25 mouse cellular contexts compared by ENCODE assay signal in the genomic region with DNA sequence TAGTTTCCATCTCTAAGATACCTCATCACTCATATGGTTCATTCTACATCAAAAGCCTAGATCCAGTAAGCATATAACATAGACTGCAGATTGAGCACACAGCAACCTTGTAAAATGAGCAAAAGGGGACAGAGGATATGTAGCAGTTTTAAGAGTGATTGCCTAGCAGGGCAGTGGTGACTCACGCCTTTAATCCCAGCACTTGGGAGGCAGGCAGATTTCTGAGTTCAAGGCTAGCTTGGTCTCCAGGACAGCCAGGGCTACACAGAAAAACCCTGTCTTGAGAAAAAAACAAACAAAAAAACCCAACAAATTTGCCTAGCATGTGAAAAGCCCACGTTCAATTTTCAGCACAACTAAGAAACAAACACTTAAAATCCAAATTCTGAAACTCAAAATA. TPM values are rescaled to one million over a fixed set of nuclear protein-coding genes. Genes with fewer than 3 reads are reported as not detected.
A peak's percentile ranks its signal among the peaks of the same experiment; 100 is the strongest.
DNase-seq lines count a peak whose midpoint lies in the region; TF ChIP-seq lines count a peak whose summit lies in the region.
"Had no signal": no experiment of that assay in that cellular context is flagged by ENCODE, and none has a peak within 500 bp of the region (broad histone marks: within the 10 kb centered on the region; RNA-seq: fewer than 3 reads in every experiment).

No protein-coding gene starts in this region.

- H3K27ac ChIP-seq in CH12.LX (ENCODE audit: insufficient read depth, low read depth), result no peak overlapping the region
- no peak overlapping the region for H3K27ac ChIP-seq in MEL (ENCODE audit: control insufficient read depth, low read depth, low read length)
- H3K27ac ChIP-seq: embryonic facial prominence, embryonic 10.5 days; embryonic facial prominence, embryonic 13.5 days; forebrain, embryonic 12.5 days; forebrain, embryonic 15.5 days; heart, adult 2 months; hindbrain, embryonic 12.5 days; hindbrain, embryonic 15.5 days had no signal

- no peak; the same call in 1 of the 2 replicates for TF ChIP-seq POLR2A in CH12.LX (IDR thresholded peaks at IDR 0.05; ENCODE audit: low read depth, low read length)
- TF ChIP-seq POLR2A in MEL (IDR thresholded peaks at IDR 0.05; ENCODE audit: control insufficient read depth in 1 of 2, insufficient read depth in 1 of 2, low read depth in 1 of 2, low read length in 2 of 2, poor library complexity in 1 of 2), result peak in 1 of 2 experiments; percentile 18; a peak in 1 of 4 replicates

- H3K36me3 ChIP-seq in CH12.LX (replicated peaks in 1 of 2; ENCODE audit: control insufficient read depth in 1 of 2, insufficient read depth in 1 of 2, low read length in 1 of 2) (peaks cover 70 to 88% of the 10 kb centered on the region in 2 experiments), MEL (ENCODE audit: control insufficient read depth in 1 of 2, insufficient read depth in 2 of 2, low read length in 2 of 2) (peaks cover 74 to 80% of the 10 kb centered on the region in 2 experiments)

- no peak for TF ChIP-seq RAD21 in CH12.LX (IDR thresholded peaks at IDR 0.05; ENCODE audit: low read depth, low read length)
- no peak for TF ChIP-seq RAD21 in MEL (IDR thresholded peaks at IDR 0.05; ENCODE audit: low read depth, low read length)

- H3K79me2 ChIP-seq in CH12.LX (replicated peaks; ENCODE audit: control insufficient read depth, extremely low read depth, insufficient read depth, poor library complexity, severe bottlenecking), result peaks cover 50% of the 10 kb centered on the region
- peaks cover 47% of the 10 kb centered on the region for H3K79me2 ChIP-seq in MEL (ENCODE audit: control insufficient read depth, insufficient read depth, low read length, poor library complexity)

- H3K9me3 ChIP-seq in CH12.LX (replicated peaks; ENCODE audit: low read length) (no peaks in the 10 kb centered on the region), MEL (replicated peaks; ENCODE audit: insufficient read depth, low read length) (no peaks in the 10 kb centered on the region)
- H3K9me3 ChIP-seq: embryonic facial prominence, embryonic 10.5 days; embryonic facial prominence, embryonic 13.5 days; forebrain, embryonic 12.5 days; forebrain, embryonic 15.5 days; hindbrain, embryonic 12.5 days; hindbrain, embryonic 15.5 days had no signal

- in situ Hi-C loops in CH12.LX (cut with MboI; ENCODE audit: low pct_ligation_motif_present, low pct_unique_long_range_greater_than_20kb, low sequenced_read_pairs), result no loop called here

- H3K4me2 ChIP-seq in CH12.LX (ENCODE audit: insufficient read depth, low read depth, poor library complexity, severe bottlenecking), result no peak overlapping the region
- H3K4me2 ChIP-seq: embryonic facial prominence, embryonic 13.5 days; forebrain, embryonic 12.5 days; forebrain, embryonic 15.5 days; heart, embryonic 11.5 days; hindbrain, embryonic 12.5 days; hindbrain, embryonic 15.5 days had no signal

- H3K4me3 ChIP-seq in CH12.LX (replicated peaks in 1 of 3; ENCODE audit: low read depth in 2 of 3, low read length in 2 of 3, poor library complexity in 1 of 3), result no peak overlapping the region
- no peak overlapping the region for H3K4me3 ChIP-seq in MEL (ENCODE audit: control insufficient read depth in 1 of 2, insufficient read depth in 1 of 2, low read depth in 2 of 2, low read length in 2 of 2)
- H3K4me3 ChIP-seq: embryonic facial prominence, embryonic 10.5 days; embryonic facial prominence, embryonic 13.5 days; erythroblast, embryonic 14.5 days; forebrain, embryonic 12.5 days; forebrain, embryonic 15.5 days; heart, adult 2 months; hindbrain, embryonic 12.5 days; hindbrain, embryonic 15.5 days had no signal

- H3K9ac ChIP-seq in CH12.LX (ENCODE audit: insufficient read depth, low read depth) (no peak overlapping the region), MEL (ENCODE audit: control insufficient read depth, low read depth, low read length, poor library complexity, severe bottlenecking) (0 out of 2 replicates have a peak overlapping the region, but pooled peaks have one; percentile 5)
- H3K9ac ChIP-seq: embryonic facial prominence, embryonic 13.5 days; forebrain, embryonic 12.5 days; forebrain, embryonic 15.5 days; hindbrain, embryonic 12.5 days; hindbrain, embryonic 15.5 days had no signal

- H3K27me3 ChIP-seq in CH12.LX (replicated peaks), result no peaks in the 10 kb centered on the region
- no peaks in the 10 kb centered on the region for H3K27me3 ChIP-seq in MEL (ENCODE audit: control insufficient read depth in 1 of 2, insufficient read depth in 2 of 2, low read length in 2 of 2)
- H3K27me3 ChIP-seq: embryonic facial prominence, embryonic 13.5 days; forebrain, embryonic 12.5 days; forebrain, embryonic 15.5 days; hindbrain, embryonic 12.5 days; hindbrain, embryonic 15.5 days; Patski had no signal

- DNase-seq in adrenal gland, adult 2 months, result peak; percentile 61
- no peak for DNase-seq in adrenal gland, postnatal 25 days
- no peak for DNase-seq in CH12.LX (ENCODE audit: extremely low read depth)
- DNase-seq in MEL (ENCODE audit: low read depth, low spot score), result no peak
- peak; percentile 48 to 52 for DNase-seq in adrenal gland, postnatal 36 days
- DNase-seq in urinary bladder, postnatal 36 days (ENCODE audit: low spot score in 2 of 2), result no peak
- no peak for DNase-seq in right cerebral cortex, adult 2 months (ENCODE audit: low spot score in 2 of 2)
- DNase-seq: B cell, adult 2 months; cerebellum, adult 18-20 months; cerebellum, adult 9-11 months; cerebellum, postnatal 36 days; embryo, embryonic 11 days; gastrocnemius, postnatal 25 days; heart, adult 2 months; kidney, adult 2 months had no signal

- TF ChIP-seq CTCF in CH12.LX (conservative IDR thresholded peaks at IDR 0.05 in 1 of 2, IDR thresholded peaks at IDR 0.05 in 1 of 2; ENCODE audit: low read depth in 2 of 2, low read length in 2 of 2) (no peak), MEL (IDR thresholded peaks at IDR 0.05 in 2 of 3, conservative IDR thresholded peaks at IDR 0.05 in 1 of 3; ENCODE audit: control insufficient read depth in 1 of 3, insufficient read depth in 1 of 3, low read depth in 2 of 3, low read length in 3 of 3, poor library complexity in 1 of 3, severe bottlenecking in 1 of 3) (no peak)

- TF ChIP-seq EP300 in CH12.LX (IDR thresholded peaks at IDR 0.05; ENCODE audit: low read length) (no peak), MEL (IDR thresholded peaks at IDR 0.05; ENCODE audit: low read depth in 1 of 2, low read length in 2 of 2) (no peak)

- dilution Hi-C loops in CH12.LX (cut with MboI; ENCODE audit: extremely low pct_ligation_motif_present, extremely low pct_unique_long_range_greater_than_20kb, low sequenced_read_pairs), result no loop called here

- H3K4me1 ChIP-seq in CH12.LX (ENCODE audit: control insufficient read depth in 1 of 2, insufficient read depth in 2 of 2), result peaks cover 4 to 44% of the 10 kb centered on the region in 2 experiments
- H3K4me1 ChIP-seq in MEL (ENCODE audit: control insufficient read depth in 1 of 2, insufficient read depth in 2 of 2, low read length in 2 of 2), result peaks cover 0 to 17% of the 10 kb centered on the region in 2 experiments

TF ChIP-seq in CH12.LX, 34 proteins besides CTCF, POLR2A, EP300 and RAD21:
- TF ChIP-seq RCOR1 (conservative IDR thresholded peaks at IDR 0.05; ENCODE audit: low read depth, low read length) (no peak), SIN3A (IDR thresholded peaks at IDR 0.05; ENCODE audit: low read length) (0 out of 2 replicates have a peak, but pooled peaks have one; percentile 23), CHD2 (IDR thresholded peaks at IDR 0.05; ENCODE audit: low read length) (peak; percentile 16; the same call in 1 of the 2 replicates), USF1 (IDR thresholded peaks at IDR 0.05; ENCODE audit: low read depth, low read length) (no peak), TBP (conservative IDR thresholded peaks at IDR 0.05; ENCODE audit: low read depth, low read length) (no peak)

TF ChIP-seq in MEL, 35 proteins besides CTCF, POLR2A, EP300 and RAD21:
- TF ChIP-seq POLR2AphosphoS2 (IDR thresholded peaks at IDR 0.05; ENCODE audit: low read length) (0 out of 2 replicates have a peak, but pooled peaks have one; percentile 39), NRF1 (IDR thresholded peaks at IDR 0.05; ENCODE audit: insufficient read depth, low read depth, low read length, poor library complexity, severe bottlenecking) (no peak)

RNA-seq across cellular contexts. Expression of gene Ncl, which starts 5.0 kb away (rescaled TPM):
- 100 to 1,000 TPM; 183 to 192 TPM for total RNA-seq in adrenal gland, adult 2 months (2021)
- 4.8 and 8.9 TPM in 2 replicates for polyA plus RNA-seq in adrenal gland, adult 2 months (2012; rRNA removed)
- 238 and 311 TPM in 2 replicates for total RNA-seq in adrenal gland, postnatal 25 days (2021)
- total RNA-seq in CH12.LX (2012; rRNA removed), result 359 and 490 TPM in 2 replicates
- total RNA-seq in CH12.LX (2014; rRNA removed), result 176 and 184 TPM in 2 replicates
- polyA plus RNA-seq in CH12.LX (2012; ENCODE audit: insufficient read length, low read depth), result 2,617 and 2,771 TPM in 2 replicates
- 370 and 422 TPM in 2 replicates for total RNA-seq in MEL (2012; rRNA removed)
- 1,000 to 10,000 TPM in 1 of 2 experiments, 100 to 1,000 TPM in 1; 246 to 1,708 TPM for polyA plus RNA-seq in MEL (2012; ENCODE audit: insufficient read depth in 1 of 2, insufficient read length in 2 of 2, low read depth in 1 of 2, low replicate concordance in 2 of 2, missing spikeins in 1 of 2)
- total RNA-seq in adrenal gland, postnatal 36 days (2021), result 100 to 1,000 TPM; 222 to 234 TPM

RNA-seq across cellular contexts. Expression of gene B3gnt7, which starts 51.6 kb away (rescaled TPM):
- under 1 TPM; 0.21 to 0.26 TPM for total RNA-seq in adrenal gland, adult 2 months (2021)
- 0.36 and 0.40 TPM in 2 replicates for polyA plus RNA-seq in adrenal gland, adult 2 months (2012; rRNA removed)
- total RNA-seq in adrenal gland, postnatal 25 days (2021), result 0.12 TPM in 1 of 2 replicates, not detected in the other
- total RNA-seq in CH12.LX (2012; rRNA removed) (0.08 and 0.17 TPM in 2 replicates), CH12.LX (2014; rRNA removed) (not detected in 2 replicates), MEL (2012; rRNA removed) (not detected in 2 replicates)
- polyA plus RNA-seq in CH12.LX (2012; ENCODE audit: insufficient read length, low read depth) (not detected in 2 replicates), MEL (2012; ENCODE audit: insufficient read depth in 1 of 2, insufficient read length in 2 of 2, low read depth in 1 of 2, low replicate concordance in 2 of 2, missing spikeins in 1 of 2) (under 1 TPM in 1 of 2 experiments, not detected in 1; 0.40 TPM)
- total RNA-seq in adrenal gland, postnatal 36 days (2021), result under 1 TPM; 0.13 to 0.17 TPM
- total RNA-seq: gastrocnemius, adult 8-10 months; gastrocnemius, postnatal 25 days had no signal

Comparison
In these comparisons a context has a peak if more than half of its experiments do, and no peak if none do; other contexts are left out.
1. DNase-seq: peak in adrenal gland, adult 2 months (single experiment) and adrenal gland, postnatal 36 days (2 of 2); none in adrenal gland, postnatal 25 days (single experiment), CH12.LX (single experiment), MEL (single experiment), urinary bladder, postnatal 36 days (0 of 2) and right cerebral cortex, adult 2 months (0 of 2).